Mouse (Mus musculus) embryonic facial prominence, embryonic 14.5 days (tissue): ENCODE results near the gene Fam89b. TPM values are rescaled to one million over a fixed set of nuclear protein-coding genes. Genes with fewer than 3 reads are reported as not detected.

ENCODE experiments used
- ATAC-seq: fragments of 200-750 bp; cut with Nextera tagmentation; 2 replicates; pipeline ENCODE4 v1.8.0; 2017; ENCODE audit warnings: low read depth, moderate number of reproducible peaks, moderate TSS enrichment
- DNase-seq: peaks from one replicate; pipeline ENCODE4 v3.0.0-alpha.2; 2015; ENCODE audit warnings: low spot score
- H3K27ac ChIP-seq: fragments of 300-500 bp; sonication (generic); replicated peaks from 2 replicates; pipeline ENCODE4 v1.5.1; 2014; ENCODE audit warnings: low read depth, mild to moderate bottlenecking, low read length, moderate library complexity
- H3K27me3 ChIP-seq: fragments of 300-500 bp; sonication (generic); replicated peaks from 2 replicates; pipeline ENCODE4 v1.6.1; 2014; ENCODE audit warnings: low read length; ENCODE audit not compliant: control insufficient read depth, insufficient read depth
- H3K36me3 ChIP-seq: fragments of 300-500 bp; sonication (generic); 2 replicates; pipeline ENCODE4 v1.6.1; 2014; ENCODE audit warnings: low read length, mixed read lengths; ENCODE audit not compliant: control insufficient read depth, insufficient read depth
- H3K4me1 ChIP-seq: fragments of 300-500 bp; sonication (generic); 2 replicates; pipeline ENCODE4 v1.6.1; 2014; ENCODE audit warnings: antibody characterized with exemption, low read length; ENCODE audit not compliant: control insufficient read depth, insufficient read depth
- H3K4me2 ChIP-seq: fragments of 300-500 bp; sonication (generic); 2 replicates; pipeline ENCODE4 v1.6.1; 2014; ENCODE audit warnings: low read depth, mild to moderate bottlenecking, low read length, moderate library complexity, mixed read lengths
- H3K4me3 ChIP-seq: fragments of 300-500 bp; sonication (generic); 2 replicates; pipeline ENCODE4 v1.5.1; 2014; ENCODE audit warnings: low read depth, mild to moderate bottlenecking, low read length
- H3K9ac ChIP-seq: fragments of 300-500 bp; sonication (generic); 2 replicates; pipeline ENCODE4 v1.6.1; 2014; ENCODE audit warnings: low read depth, mild to moderate bottlenecking, low read length, moderate library complexity, mixed read lengths
- H3K9me3 ChIP-seq: fragments of 300-500 bp; sonication (generic); 2 replicates; pipeline ENCODE4 v1.6.1; 2016; ENCODE audit warnings: low read length; ENCODE audit not compliant: control insufficient read depth
- WGBS: fragments of 180-500 bp; shearing (Covaris S2); extraction: QIAGEN DNeasy Blood & Tissue Kit; methylation state at CpG from one replicate; pipeline ENCODE4 v1.1.7; 2014; 5-methylcytosine and 5-hydroxymethylcytosine counted together
- polyA plus RNA-seq: library from polyadenylated mRNA; unstranded; fragments of >200 nt; fragmentation: Nextera tagmentation; extraction: Ambion mirVana; gene quantifications from 2 replicates; pipeline ENCODE4 v1.2.1, GENCODE M21; 2014

The Fam89b gene
- 101 and 111 TPM in 2 replicates for polyA plus RNA-seq

DNA sequence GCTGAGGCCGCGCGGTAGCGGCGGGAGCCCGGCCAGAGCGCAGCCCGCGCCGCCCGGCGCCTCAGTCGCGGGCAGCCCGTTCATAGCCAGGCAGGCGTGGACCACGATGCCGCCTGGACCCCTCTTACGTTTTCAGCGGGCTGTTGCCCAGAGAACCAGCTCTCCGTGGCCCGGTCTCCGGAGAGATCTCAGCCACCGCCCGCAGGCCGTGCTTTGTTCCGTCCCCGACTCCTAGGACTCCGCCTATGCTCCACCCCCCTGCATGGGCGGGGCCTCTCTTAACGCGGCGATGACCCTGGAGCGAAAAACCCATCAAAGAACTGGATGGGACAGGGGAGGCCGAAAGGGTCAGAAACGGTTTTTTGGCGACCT lies at the start of gene Fam89b:
TSS of gene Fam89b (minus strand) at position 210 of the 372 bp plus-strand sequence.
- 0% methylated on average over 31 of the region's 37 CpGs for WGBS
- Histone ChIP-seq H3K9me3 (no peaks in the 10 kb centered on the region), H3K4me2 (peak within 1 kb of the TSS; percentile 98), H3K36me3 (peaks cover 17% of the 10 kb centered on the region; the same call in 1 of the 2 replicates), H3K9ac (peak within 1 kb of the TSS; percentile 99), H3K27ac (peak within 1 kb of the TSS; percentile 92), H3K27me3 (no peaks in the 10 kb centered on the region), H3K4me1 (peaks cover 38% of the 10 kb centered on the region), H3K4me3 (peak within 1 kb of the TSS; percentile 98)
- DNase-seq (peak; percentile 94), ATAC-seq (peak; percentile 84)

DNA sequence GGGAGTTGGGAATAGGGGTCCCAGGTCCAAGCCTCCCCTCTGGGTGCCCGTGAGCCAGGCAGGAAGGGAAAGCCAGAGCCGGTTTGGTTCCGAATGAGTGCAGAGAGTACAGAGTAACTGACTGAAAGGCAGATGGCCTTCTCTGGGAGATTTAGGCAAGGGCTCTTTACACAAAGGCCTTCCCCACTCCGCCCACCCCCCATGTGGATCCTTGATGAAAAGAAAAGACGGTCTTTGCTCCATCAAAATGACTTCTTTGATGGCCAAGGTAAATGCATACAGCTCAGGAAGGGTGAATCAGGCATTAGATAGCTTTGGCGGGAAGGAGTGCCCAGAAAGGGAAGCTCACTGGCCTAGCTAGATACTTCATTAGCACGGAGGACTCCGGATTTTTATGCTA lies 48.9 kb upstream of the Fam89b start:
- no peak for DNase-seq
- no peaks in the 10 kb centered on the region for H3K36me3 ChIP-seq
- H3K27me3 ChIP-seq: no peaks in the 10 kb centered on the region
- ATAC-seq: no peak
- H3K4me2 ChIP-seq: no peak overlapping the region
- no peak overlapping the region for H3K27ac ChIP-seq
- WGBS: 51% methylated on average over 8 of the region's 8 CpGs
- H3K9ac ChIP-seq: no peak overlapping the region
- no peak overlapping the region for H3K4me3 ChIP-seq
- H3K9me3 ChIP-seq: no peaks in the 10 kb centered on the region
- H3K4me1 ChIP-seq: no peaks in the 10 kb centered on the region

DNA sequence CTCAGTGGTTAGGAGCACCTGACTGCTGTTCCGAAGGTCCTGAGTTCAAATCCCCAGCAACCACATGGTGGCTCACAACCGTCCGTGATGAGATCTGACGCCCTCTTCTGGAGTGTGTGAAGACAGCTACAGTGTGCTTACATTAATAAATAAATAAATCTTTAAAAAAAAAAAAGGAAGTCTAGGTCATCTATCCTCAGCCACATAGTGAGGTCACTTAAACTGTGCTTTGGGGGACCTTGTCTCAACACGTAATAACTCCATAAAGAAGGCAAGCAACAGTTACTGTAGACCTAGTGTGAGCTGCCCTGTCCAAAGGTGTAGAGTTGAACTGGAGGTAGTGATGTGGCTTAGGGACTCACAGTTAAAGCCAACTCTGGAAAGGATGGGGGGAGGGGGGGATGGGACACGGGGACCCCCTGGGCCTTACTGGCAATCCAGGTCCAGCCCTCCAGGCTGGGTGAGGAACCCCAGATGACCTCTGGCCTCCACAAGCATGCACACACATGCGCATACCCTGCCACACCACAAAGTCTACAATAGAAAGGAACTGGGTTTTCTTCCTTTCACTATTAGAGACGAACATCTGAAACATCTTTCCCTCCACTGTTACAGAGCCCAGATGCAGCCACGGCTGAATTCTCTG lies 48.1 kb upstream of the Fam89b start:
- H3K36me3 ChIP-seq: no peaks in the 10 kb centered on the region
- no peaks in the 10 kb centered on the region for H3K4me1 ChIP-seq
- H3K4me2 ChIP-seq: no peak overlapping the region
- no peak overlapping the region for H3K9ac ChIP-seq
- H3K27ac ChIP-seq: no peak overlapping the region
- no peaks in the 10 kb centered on the region for H3K9me3 ChIP-seq
- no peak for ATAC-seq
- WGBS: 69% methylated on average over 9 of the region's 9 CpGs
- no peak for DNase-seq
- H3K27me3 ChIP-seq: no peaks in the 10 kb centered on the region
- H3K4me3 ChIP-seq: no peak overlapping the region

- H3K4me3 ChIP-seq: peak within 1 kb of the TSS; percentile 82
- peaks cover 9% of the 10 kb centered on the region for H3K4me1 ChIP-seq
- DNase-seq (peak; percentile 89), ATAC-seq (peak; percentile 96)
- H3K9ac ChIP-seq: peak within 1 kb of the TSS; percentile 94
- 0 out of 2 replicates have a peak, but pooled peaks cover 2% of the 10 kb centered on the region for H3K27me3 ChIP-seq
- peak within 1 kb of the TSS; percentile 81 for H3K4me2 ChIP-seq
- H3K9me3 ChIP-seq: no peaks in the 10 kb centered on the region
- peak within 1 kb of the TSS; percentile 81 for H3K27ac ChIP-seq
- peaks cover 38% of the 10 kb centered on the region for H3K36me3 ChIP-seq
- 3% methylated on average over 14 of the region's 64 CpGs for WGBS
Observed at GRCm38 (mm10) chr19:5770925-5771860, 41.7 kb upstream of the Fam89b start, which contains the start of gene Scyl1. Scyl1 (minus strand) TSS chr19:5771419.

GRCm38 (mm10) chr19:5770311-5770710 lies 40.9 kb upstream of the Fam89b start:
- Histone ChIP-seq H3K27ac (peak overlapping the region; percentile 81), H3K36me3 (peaks cover 47% of the 10 kb centered on the region), H3K9me3 (no peaks in the 10 kb centered on the region), H3K9ac (peak overlapping the region; percentile 94), H3K4me2 (peak overlapping the region; percentile 81), H3K4me1 (peaks cover 9% of the 10 kb centered on the region), H3K27me3 (0 out of 2 replicates have a peak, but pooled peaks cover 2% of the 10 kb centered on the region), H3K4me3 (peak overlapping the region; percentile 82)
- ATAC-seq (no peak), DNase-seq (no peak)
- WGBS: 36% methylated on average over 9 of the region's 9 CpGs

- no peak overlapping the region for H3K27ac ChIP-seq
- H3K36me3 ChIP-seq: peaks cover 75% of the 10 kb centered on the region
- DNase-seq: no peak
- no peaks in the 10 kb centered on the region for H3K9me3 ChIP-seq
- 94% methylated on average over 4 of the region's 4 CpGs for WGBS
- H3K4me3 ChIP-seq: no peak overlapping the region
- peaks cover 9% of the 10 kb centered on the region for H3K4me1 ChIP-seq
- H3K9ac ChIP-seq: no peak overlapping the region
- no peak overlapping the region for H3K4me2 ChIP-seq
- ATAC-seq: no peak
- 0 out of 2 replicates have a peak, but pooled peaks cover 2% of the 10 kb centered on the region for H3K27me3 ChIP-seq
Observed at GRCm38 (mm10) chr19:5767271-5767670, 37.8 kb upstream of the Fam89b start.

- 89% methylated on average over 6 of the region's 6 CpGs for WGBS
- no peak overlapping the region for H3K9ac ChIP-seq
- H3K27ac ChIP-seq: no peak overlapping the region
- no peaks in the 10 kb centered on the region for H3K9me3 ChIP-seq
- H3K36me3 ChIP-seq: peaks cover 98% of the 10 kb centered on the region
- DNase-seq: no peak
- H3K27me3 ChIP-seq: peaks cover 1% of the 10 kb centered on the region; the same call in 1 of the 2 replicates
- H3K4me1 ChIP-seq: no peaks in the 10 kb centered on the region
- no peak overlapping the region for H3K4me2 ChIP-seq
- ATAC-seq: no peak
- no peak overlapping the region for H3K4me3 ChIP-seq
Observed at GRCm38 (mm10) chr19:5763163-5763562, 33.7 kb upstream of the Fam89b start.

DNA sequence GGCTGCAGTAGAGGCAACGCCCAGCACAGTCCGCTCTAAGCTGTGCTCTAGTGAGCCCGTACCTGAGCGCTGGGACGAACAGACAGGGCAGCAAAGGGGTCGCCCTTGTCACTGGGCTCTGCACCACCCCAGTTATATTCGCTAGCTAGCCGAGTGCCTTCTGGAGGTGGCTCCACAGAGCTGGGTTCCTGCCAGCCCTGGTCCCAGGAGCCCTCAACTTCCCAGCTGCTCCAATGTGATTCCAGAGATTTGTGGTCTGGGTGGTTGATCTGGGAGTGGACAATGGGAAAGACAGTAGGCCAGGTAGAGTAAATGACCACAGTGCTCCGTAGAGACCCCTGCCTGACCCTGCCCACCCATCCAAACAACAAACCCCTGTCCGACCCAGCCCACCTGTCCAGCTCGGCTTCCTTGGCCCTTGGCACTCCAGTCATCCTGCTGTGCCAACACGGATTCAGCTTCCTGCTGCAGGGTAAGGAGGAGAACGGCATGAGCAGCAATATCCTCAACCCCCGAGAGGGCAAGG lies 29.5 kb upstream of the Fam89b start:
- Histone ChIP-seq H3K4me3 (no peak overlapping the region), H3K9ac (no peak overlapping the region), H3K36me3 (peaks cover 86% of the 10 kb centered on the region), H3K4me2 (no peak overlapping the region), H3K4me1 (no peaks in the 10 kb centered on the region), H3K27ac (no peak overlapping the region), H3K9me3 (no peaks in the 10 kb centered on the region), H3K27me3 (peaks cover 25% of the 10 kb centered on the region)
- no peak for ATAC-seq
- WGBS: 87% methylated on average over 14 of the region's 14 CpGs
- no peak for DNase-seq
